Mouse (Mus musculus) testis, adult 2 months (tissue): ENCODE data around the gene Lyzl6.
A peak's percentile ranks its signal among the peaks of the same experiment; 100 is the strongest.

ENCODE experiments used
- CTCF ChIP-seq: fragments of 200-500 bp; IDR thresholded peaks from 2 replicates; pipeline ENCODE4 v1.5.1; 2012; ENCODE audit warnings: low read depth, mild to moderate bottlenecking, inconsistent platforms, low read length, moderate library complexity; ENCODE audit not compliant: control insufficient read depth, insufficient read depth, insufficient replicate concordance
- POLR2A ChIP-seq: fragments of 200-500 bp; IDR thresholded peaks from 2 replicates; pipeline ENCODE4 v1.6.1; 2012; ENCODE audit warnings: low read depth, mild to moderate bottlenecking, inconsistent platforms, low read length, moderate library complexity; ENCODE audit not compliant: control insufficient read depth

- TF ChIP-seq POLR2A: no peak
- TF ChIP-seq CTCF: peak; percentile 91; the same call in 1 of the 2 replicates
These were observed 787 bp upstream of the Lyzl6 start for GRCm38 (mm10) chr11:103639407-103639946.
